Mouse (Mus musculus) liver, embryonic 11.5 days (tissue): ENCODE measurements at regions not wholly inside any gene's neighbourhood (a gene's known extent, or its start where the extent isn't known, plus 50 kb on each side); places are given as distances from the start of the nearest gene placed in this dataset.

ENCODE experiments used
- ATAC-seq: fragments of 200-750 bp; cut with Nextera tagmentation; replicated peaks from 2 replicates; pipeline ENCODE4 v1.8.0; 2017; ENCODE audit warnings: moderate number of reproducible peaks, mild to moderate bottlenecking, moderate TSS enrichment, moderate library complexity; ENCODE audit not compliant: low FRiP score
- DNase-seq: peaks from one replicate; pipeline ENCODE4 v3.0.0-alpha.2; 2017; ENCODE audit warnings: low spot score
- H3K27ac ChIP-seq: fragments of 300-500 bp; sonication (generic); 2 replicates; pipeline ENCODE4 v1.5.1; 2014; ENCODE audit warnings: mild to moderate bottlenecking, low read depth, low read length, control low read depth
- H3K27me3 ChIP-seq: fragments of 300-500 bp; sonication (generic); replicated peaks from 2 replicates; pipeline ENCODE4 v1.6.1; 2014; ENCODE audit warnings: low read length, mixed read lengths; ENCODE audit not compliant: control insufficient read depth, insufficient read depth
- H3K36me3 ChIP-seq: fragments of 300-500 bp; sonication (generic); 2 replicates; pipeline ENCODE4 v1.6.1; 2014; ENCODE audit warnings: mild to moderate bottlenecking, low read length, moderate library complexity, mixed read lengths; ENCODE audit not compliant: control insufficient read depth, insufficient read depth
- H3K4me1 ChIP-seq: fragments of 300-500 bp; sonication (generic); replicated peaks from 2 replicates; pipeline ENCODE4 v1.6.1; 2014; ENCODE audit warnings: low read length, mixed read lengths; ENCODE audit not compliant: control insufficient read depth, insufficient read depth
- H3K4me2 ChIP-seq: fragments of 300-500 bp; sonication (generic); 2 replicates; pipeline ENCODE4 v1.6.1; 2014; ENCODE audit warnings: mild to moderate bottlenecking, control low read depth, moderate library complexity
- H3K4me3 ChIP-seq: fragments of 300-500 bp; sonication (generic); 2 replicates; pipeline ENCODE4 v1.5.1; 2014; ENCODE audit warnings: low read depth, low read length, control low read depth
- H3K9ac ChIP-seq: fragments of 300-500 bp; sonication (generic); 2 replicates; pipeline ENCODE4 v1.6.1; 2014; ENCODE audit warnings: low read depth, low read length, control low read depth
- H3K9me3 ChIP-seq: fragments of 300-500 bp; sonication (generic); 2 replicates; pipeline ENCODE4 v1.6.1; 2016; ENCODE audit warnings: low read length, inconsistent platforms, mixed read lengths; ENCODE audit not compliant: control insufficient read depth
- WGBS: fragments of 180-500 bp; shearing (Covaris S2); extraction: QIAGEN DNeasy Blood & Tissue Kit; methylation state at CpG from one replicate; pipeline ENCODE4 v1.1.7; 2014; 5-methylcytosine and 5-hydroxymethylcytosine counted together

- H3K9me3 ChIP-seq: no peaks in the 10 kb centered on the region
- H3K4me3 ChIP-seq: no peak overlapping the region
- H3K27me3 ChIP-seq: no peaks in the 10 kb centered on the region
- H3K4me2 ChIP-seq: no peak overlapping the region
- 71% methylated on average over 5 of the region's 5 CpGs for WGBS
- no peak overlapping the region for H3K27ac ChIP-seq
- H3K4me1 ChIP-seq: no peaks in the 10 kb centered on the region; the same call in 1 of the 2 replicates
- ATAC-seq (no peak), DNase-seq (no peak)
- no peaks in the 10 kb centered on the region for H3K36me3 ChIP-seq
- H3K9ac ChIP-seq: no peak overlapping the region
Measured at GRCm38 (mm10) chr19:36208419-36208818, 88.5 kb upstream of the Ankrd1 start.

GRCm38 (mm10) chr19:36213461-36213860, 93.6 kb upstream of the Ankrd1 start:
- H3K4me1 ChIP-seq: no peaks in the 10 kb centered on the region
- H3K4me2 ChIP-seq: no peak overlapping the region
- H3K9ac ChIP-seq: no peak overlapping the region
- ATAC-seq (no peak), DNase-seq (no peak)
- no peaks in the 10 kb centered on the region for H3K36me3 ChIP-seq
- no peak overlapping the region for H3K27ac ChIP-seq
- WGBS: 37% methylated on average over 8 of the region's 8 CpGs
- H3K27me3 ChIP-seq: no peaks in the 10 kb centered on the region
- H3K4me3 ChIP-seq: no peak overlapping the region
- H3K9me3 ChIP-seq: no peaks in the 10 kb centered on the region

GRCm38 (mm10) chr19:36214188-36214968, 94.5 kb upstream of the Ankrd1 start:
- Histone ChIP-seq H3K36me3 (no peaks in the 10 kb centered on the region), H3K27ac (no peak overlapping the region), H3K27me3 (no peaks in the 10 kb centered on the region), H3K9ac (no peak overlapping the region), H3K4me1 (no peaks in the 10 kb centered on the region), H3K4me2 (no peak overlapping the region), H3K4me3 (no peak overlapping the region), H3K9me3 (no peaks in the 10 kb centered on the region)
- ATAC-seq: no peak
- DNase-seq: no peak
- WGBS: 45% methylated on average over 7 of the region's 7 CpGs

- WGBS: 83% methylated on average over 5 of the region's 5 CpGs
- Histone ChIP-seq H3K27me3 (no peaks in the 10 kb centered on the region), H3K9me3 (no peaks in the 10 kb centered on the region), H3K4me3 (no peak overlapping the region), H3K4me2 (no peak overlapping the region), H3K4me1 (no peaks in the 10 kb centered on the region), H3K9ac (no peak overlapping the region), H3K36me3 (no peaks in the 10 kb centered on the region), H3K27ac (no peak overlapping the region)
- ATAC-seq (no peak), DNase-seq (no peak)
Measured at GRCm38 (mm10) chr19:36217177-36217576, 97.3 kb upstream of the Ankrd1 start.

GRCm38 (mm10) chr19:36217605-36218004, 97.7 kb upstream of the Ankrd1 start:
- H3K4me2 ChIP-seq: no peak overlapping the region
- no peak overlapping the region for H3K4me3 ChIP-seq
- 83% methylated on average over 5 of the region's 5 CpGs for WGBS
- ATAC-seq (no peak), DNase-seq (no peak)
- H3K9me3 ChIP-seq: no peaks in the 10 kb centered on the region
- H3K4me1 ChIP-seq: no peaks in the 10 kb centered on the region
- H3K27me3 ChIP-seq: no peaks in the 10 kb centered on the region
- H3K36me3 ChIP-seq: no peaks in the 10 kb centered on the region
- no peak overlapping the region for H3K9ac ChIP-seq
- H3K27ac ChIP-seq: no peak overlapping the region

GRCm38 (mm10) chr19:36218921-36219320, 99.0 kb upstream of the Ankrd1 start:
- Histone ChIP-seq H3K9me3 (no peaks in the 10 kb centered on the region), H3K36me3 (no peaks in the 10 kb centered on the region), H3K4me3 (no peak overlapping the region), H3K27me3 (no peaks in the 10 kb centered on the region), H3K27ac (no peak overlapping the region), H3K4me1 (no peaks in the 10 kb centered on the region), H3K4me2 (no peak overlapping the region), H3K9ac (no peak overlapping the region)
- ATAC-seq (no peak), DNase-seq (no peak)
- 68% methylated on average over 5 of the region's 5 CpGs for WGBS

GRCm38 (mm10) chr19:36221104-36221503, 101.2 kb upstream of the Ankrd1 start:
- H3K9ac ChIP-seq: no peak overlapping the region
- no peaks in the 10 kb centered on the region for H3K36me3 ChIP-seq
- H3K4me1 ChIP-seq: no peaks in the 10 kb centered on the region
- no peaks in the 10 kb centered on the region for H3K27me3 ChIP-seq
- no peak for DNase-seq
- no peak overlapping the region for H3K27ac ChIP-seq
- ATAC-seq: no peak
- H3K4me3 ChIP-seq: no peak overlapping the region
- WGBS: 49% methylated on average over 2 of the region's 2 CpGs
- no peaks in the 10 kb centered on the region for H3K9me3 ChIP-seq
- no peak overlapping the region for H3K4me2 ChIP-seq

- H3K4me2 ChIP-seq: no peak overlapping the region
- no peak for DNase-seq
- H3K9ac ChIP-seq: no peak overlapping the region
- no peaks in the 10 kb centered on the region for H3K27me3 ChIP-seq
- no peaks in the 10 kb centered on the region for H3K9me3 ChIP-seq
- H3K4me3 ChIP-seq: no peak overlapping the region
- no peak for ATAC-seq
- H3K27ac ChIP-seq: no peak overlapping the region
- H3K36me3 ChIP-seq: no peaks in the 10 kb centered on the region
- no peaks in the 10 kb centered on the region for H3K4me1 ChIP-seq
Measured at GRCm38 (mm10) chr19:36221596-36221995, 101.7 kb upstream of the Ankrd1 start.

GRCm38 (mm10) chr19:36222198-36222597, 102.3 kb upstream of the Ankrd1 start:
- H3K9me3 ChIP-seq: no peaks in the 10 kb centered on the region
- H3K9ac ChIP-seq: no peak overlapping the region
- H3K27me3 ChIP-seq: no peaks in the 10 kb centered on the region
- H3K4me1 ChIP-seq: no peaks in the 10 kb centered on the region
- no peak overlapping the region for H3K27ac ChIP-seq
- 67% methylated on average over 3 of the region's 3 CpGs for WGBS
- H3K4me3 ChIP-seq: no peak overlapping the region
- ATAC-seq: no peak
- H3K4me2 ChIP-seq: no peak overlapping the region
- DNase-seq: no peak
- H3K36me3 ChIP-seq: no peaks in the 10 kb centered on the region
